Mouse (Mus musculus) embryonic facial prominence, embryonic 12.5 days (tissue): Measurements from ENCODE around the gene Rtn4rl1. TPM values are rescaled to one million over a fixed set of nuclear protein-coding genes. Genes with fewer than 3 reads are reported as not detected.
"Not testable (repeated sequence)": the region's sequence is repeated elsewhere in the genome, so short reads cannot be mapped to it uniquely, and the experiment has no call there.

Source experiments
- ATAC-seq: fragments of 200-750 bp; cut with Nextera tagmentation; 2 replicates; pipeline ENCODE4 v1.8.0; 2017; ENCODE audit not compliant: insufficient number of reproducible peaks, insufficient read depth, low FRiP score, low TSS enrichment
- H3K27ac ChIP-seq: fragments of 300-500 bp; sonication (generic); 2 replicates; pipeline ENCODE4 v1.5.1; 2016; ENCODE audit warnings: mild to moderate bottlenecking
- H3K27me3 ChIP-seq: fragments of 300-500 bp; sonication (generic); 2 replicates; pipeline ENCODE4 v1.6.1; 2016; ENCODE audit warnings: mild to moderate bottlenecking, moderate library complexity
- H3K36me3 ChIP-seq: fragments of 300-500 bp; sonication (generic); 2 replicates; pipeline ENCODE4 v1.6.1; 2016; ENCODE audit warnings: mild to moderate bottlenecking
- H3K4me1 ChIP-seq: fragments of 300-500 bp; sonication (generic); 2 replicates; pipeline ENCODE4 v1.6.1; 2016
- H3K4me2 ChIP-seq: fragments of 300-500 bp; sonication (generic); replicated peaks from 2 replicates; pipeline ENCODE4 v1.6.1; 2016; ENCODE audit warnings: mild to moderate bottlenecking, moderate library complexity
- H3K4me3 ChIP-seq: fragments of 300-500 bp; sonication (generic); 2 replicates; pipeline ENCODE4 v1.5.1; 2016; ENCODE audit warnings: mild to moderate bottlenecking
- H3K9ac ChIP-seq: fragments of 300-500 bp; sonication (generic); 2 replicates; pipeline ENCODE4 v1.6.1; 2016; ENCODE audit warnings: mild to moderate bottlenecking, moderate library complexity
- H3K9me3 ChIP-seq: fragments of 300-500 bp; sonication (generic); 2 replicates; pipeline ENCODE4 v1.6.1; 2016; ENCODE audit warnings: mild to moderate bottlenecking, moderate library complexity
- WGBS: fragments of 180-500 bp; shearing (Covaris S2); methylation state at CpG from one replicate; pipeline ENCODE4 v1.1.7; 2016; 5-methylcytosine and 5-hydroxymethylcytosine counted together
- polyA plus RNA-seq: library from polyadenylated mRNA; unstranded; fragments of >200 nt; fragmentation: Nextera tagmentation; extraction: Ambion mirVana; gene quantifications from 2 replicates; pipeline ENCODE4 v1.2.1, GENCODE M21; 2016

Rtn4rl1 gene
- polyA plus RNA-seq, 1 experiment from 2014 or later = 5.1 TPM

DNA sequence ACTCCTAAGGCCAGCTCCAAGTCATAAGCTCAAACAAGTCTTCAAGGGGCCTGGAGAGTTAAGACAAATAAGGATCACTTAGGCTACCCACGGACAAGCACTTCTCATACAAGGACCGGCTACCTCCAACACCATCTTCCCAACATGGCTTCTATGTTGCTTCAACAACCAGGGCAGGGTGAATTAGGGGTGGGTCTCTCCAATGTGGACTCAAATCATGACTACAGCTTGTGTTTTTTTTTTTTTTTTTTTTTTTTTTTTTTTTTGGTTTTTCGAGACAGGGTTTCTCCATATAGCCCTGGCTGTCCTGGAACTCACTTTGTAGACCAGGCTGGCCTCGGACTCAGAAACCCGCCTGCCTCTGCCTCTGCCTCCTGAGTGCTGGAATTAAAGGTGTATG, 102.0 kb downstream of the Rtn4rl1 start:
- H3K9me3 ChIP-seq, H3K4me3 ChIP-seq, ATAC-seq, H3K4me2 ChIP-seq, H3K9ac ChIP-seq, H3K27ac ChIP-seq: not testable (repeated sequence)
- H3K4me1 ChIP-seq = 0 out of 2 replicates have a peak, but pooled peaks cover 14% of the 10 kb centered on the region
- peaks cover 13% of the 10 kb centered on the region for H3K36me3 ChIP-seq
- peaks cover 31% of the 10 kb centered on the region for H3K27me3 ChIP-seq
- 86% methylated on average over 5 of the region's 5 CpGs for WGBS

GRCm38 (mm10) chr11:75296406-75297005, 102.9 kb downstream of the Rtn4rl1 start:
- Histone ChIP-seq H3K9ac (no peak overlapping the region), H3K36me3 (peaks cover 23% of the 10 kb centered on the region), H3K4me2 (no peak overlapping the region), H3K27ac (no peak overlapping the region), H3K4me3 (no peak overlapping the region), H3K9me3 (no peaks in the 10 kb centered on the region), H3K27me3 (peaks cover 25% of the 10 kb centered on the region), H3K4me1 (0 out of 2 replicates have a peak, but pooled peaks cover 9% of the 10 kb centered on the region)
- ATAC-seq = no peak
- 81% methylated on average over 9 of the region's 9 CpGs for WGBS

- no peak for ATAC-seq
- WGBS = 68% methylated on average over 9 of the region's 9 CpGs
- peaks cover 14% of the 10 kb centered on the region for H3K27me3 ChIP-seq
- no peak overlapping the region for H3K4me3 ChIP-seq
- no peak overlapping the region for H3K4me2 ChIP-seq
- H3K36me3 ChIP-seq = peaks cover 33% of the 10 kb centered on the region
- no peak overlapping the region for H3K27ac ChIP-seq
- H3K9ac ChIP-seq = no peak overlapping the region
- 0 out of 2 replicates have a peak, but pooled peaks cover 5% of the 10 kb centered on the region for H3K4me1 ChIP-seq
- no peaks in the 10 kb centered on the region for H3K9me3 ChIP-seq
Observed at GRCm38 (mm10) chr11:75297631-75298030, 104.0 kb downstream of the Rtn4rl1 start.

GRCm38 (mm10) chr11:75298491-75298890, 104.9 kb downstream of the Rtn4rl1 start:
- 0 out of 2 replicates have a peak, but pooled peaks cover 5% of the 10 kb centered on the region for H3K4me1 ChIP-seq
- H3K9me3 ChIP-seq = no peaks in the 10 kb centered on the region
- peaks cover 39% of the 10 kb centered on the region for H3K36me3 ChIP-seq
- no peak overlapping the region for H3K4me2 ChIP-seq
- no peak overlapping the region for H3K4me3 ChIP-seq
- no peak for ATAC-seq
- peaks cover 6% of the 10 kb centered on the region; the same call in 1 of the 2 replicates for H3K27me3 ChIP-seq
- 52% methylated on average over 11 of the region's 11 CpGs for WGBS
- H3K27ac ChIP-seq = no peak overlapping the region
- H3K9ac ChIP-seq = no peak overlapping the region

GRCm38 (mm10) chr11:75299786-75300185, 106.2 kb downstream of the Rtn4rl1 start:
- H3K36me3 ChIP-seq = peaks cover 41% of the 10 kb centered on the region
- WGBS = 85% methylated on average over 10 of the region's 10 CpGs

GRCm38 (mm10) chr11:75300954-75301353, 107.4 kb downstream of the Rtn4rl1 start:
- H3K4me3 ChIP-seq = no peak overlapping the region
- H3K4me2 ChIP-seq = no peak overlapping the region
- no peaks in the 10 kb centered on the region for H3K9me3 ChIP-seq
- H3K36me3 ChIP-seq = peaks cover 52% of the 10 kb centered on the region
- no peak for ATAC-seq
- 0 out of 2 replicates have a peak, but pooled peaks cover 5% of the 10 kb centered on the region for H3K4me1 ChIP-seq
- H3K9ac ChIP-seq = no peak overlapping the region
- no peak overlapping the region for H3K27ac ChIP-seq
- H3K27me3 ChIP-seq = no peaks in the 10 kb centered on the region
- WGBS = 85% methylated on average over 9 of the region's 9 CpGs

More at GRCm38 (mm10) chr11:75299786-75300185, 106.2 kb downstream of the Rtn4rl1 start:
- H3K27ac ChIP-seq = no peak overlapping the region
- no peak for ATAC-seq
- no peak overlapping the region for H3K4me3 ChIP-seq
- H3K4me2 ChIP-seq = no peak overlapping the region
- H3K9me3 ChIP-seq = no peaks in the 10 kb centered on the region
- no peak overlapping the region for H3K9ac ChIP-seq
- H3K27me3 ChIP-seq = no peaks in the 10 kb centered on the region; the same call in 1 of the 2 replicates
- 0 out of 2 replicates have a peak, but pooled peaks cover 5% of the 10 kb centered on the region for H3K4me1 ChIP-seq

GRCm38 (mm10) chr11:75304797-75305196, 111.2 kb downstream of the Rtn4rl1 start:
- Histone ChIP-seq H3K4me3 (no peak overlapping the region), H3K4me1 (no peaks in the 10 kb centered on the region), H3K27me3 (no peaks in the 10 kb centered on the region), H3K9me3 (no peaks in the 10 kb centered on the region), H3K27ac (no peak overlapping the region), H3K36me3 (peaks cover 76% of the 10 kb centered on the region), H3K4me2 (no peak overlapping the region), H3K9ac (no peak overlapping the region)
- WGBS = 88% methylated on average over 9 of the region's 9 CpGs
- no peak for ATAC-seq

DNA sequence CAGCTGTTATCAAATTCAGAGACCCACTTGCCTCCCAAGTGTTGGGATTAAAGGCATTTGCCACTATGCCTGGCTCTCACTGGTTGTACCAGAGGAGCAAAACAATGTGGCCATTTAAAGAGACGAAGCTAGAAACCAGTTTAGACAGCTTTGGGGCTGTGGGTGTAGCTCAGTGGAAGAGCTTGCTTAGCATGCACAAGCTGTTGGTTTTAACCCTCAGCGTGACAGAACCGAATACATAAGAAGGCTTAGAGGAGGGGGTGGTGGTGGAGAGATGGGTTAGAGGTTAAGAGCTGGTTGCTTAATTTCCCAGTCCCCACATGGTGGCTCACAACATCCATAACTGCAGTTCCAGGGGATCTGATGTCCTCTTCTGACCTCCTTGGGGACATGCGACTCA, 115.1 kb downstream of the Rtn4rl1 start:
- no peak for ATAC-seq
- Histone ChIP-seq H3K9ac (no peak overlapping the region), H3K9me3 (no peaks in the 10 kb centered on the region), H3K4me2 (no peak overlapping the region), H3K4me1 (no peaks in the 10 kb centered on the region), H3K4me3 (no peak overlapping the region), H3K36me3 (peaks cover 80% of the 10 kb centered on the region), H3K27ac (no peak overlapping the region), H3K27me3 (no peaks in the 10 kb centered on the region)
- 84% methylated on average over 4 of the region's 4 CpGs for WGBS

- no peaks in the 10 kb centered on the region for H3K27me3 ChIP-seq
- no peak for ATAC-seq
- H3K4me1 ChIP-seq = no peaks in the 10 kb centered on the region
- peaks cover 85% of the 10 kb centered on the region for H3K36me3 ChIP-seq
- H3K4me3 ChIP-seq = no peak overlapping the region
- H3K9ac ChIP-seq = no peak overlapping the region
- WGBS = 88% methylated on average over 8 of the region's 8 CpGs
- no peak overlapping the region for H3K4me2 ChIP-seq
- H3K27ac ChIP-seq = no peak overlapping the region
- H3K9me3 ChIP-seq = no peaks in the 10 kb centered on the region
Observed at GRCm38 (mm10) chr11:75310813-75311212, 117.2 kb downstream of the Rtn4rl1 start.

GRCm38 (mm10) chr11:75311751-75312150, 118.2 kb downstream of the Rtn4rl1 start:
- no peak for ATAC-seq
- Histone ChIP-seq H3K4me1 (no peaks in the 10 kb centered on the region), H3K4me2 (no peak overlapping the region), H3K9ac (no peak overlapping the region), H3K4me3 (no peak overlapping the region), H3K27me3 (no peaks in the 10 kb centered on the region), H3K27ac (no peak overlapping the region), H3K9me3 (no peaks in the 10 kb centered on the region), H3K36me3 (peaks cover 83% of the 10 kb centered on the region)
- WGBS = 84% methylated on average over 6 of the region's 6 CpGs

GRCm38 (mm10) chr11:75313834-75314233, 120.3 kb downstream of the Rtn4rl1 start:
- 92% methylated on average over 8 of the region's 8 CpGs for WGBS
- no peak overlapping the region for H3K4me3 ChIP-seq
- no peaks in the 10 kb centered on the region for H3K27me3 ChIP-seq
- H3K27ac ChIP-seq = no peak overlapping the region
- H3K4me1 ChIP-seq = no peaks in the 10 kb centered on the region
- peaks cover 75% of the 10 kb centered on the region for H3K36me3 ChIP-seq
- no peaks in the 10 kb centered on the region for H3K9me3 ChIP-seq
- no peak for ATAC-seq
- H3K9ac ChIP-seq = no peak overlapping the region
- H3K4me2 ChIP-seq = no peak overlapping the region
